Mouse (Mus musculus): ENCODE results near the gene Pianp. TPM values are rescaled to one million over a fixed set of nuclear protein-coding genes. Genes with fewer than 3 reads are reported as not detected.

Pianp gene
- total RNA-seq, 1 experiment from 2014 or later: not detected

DNA sequence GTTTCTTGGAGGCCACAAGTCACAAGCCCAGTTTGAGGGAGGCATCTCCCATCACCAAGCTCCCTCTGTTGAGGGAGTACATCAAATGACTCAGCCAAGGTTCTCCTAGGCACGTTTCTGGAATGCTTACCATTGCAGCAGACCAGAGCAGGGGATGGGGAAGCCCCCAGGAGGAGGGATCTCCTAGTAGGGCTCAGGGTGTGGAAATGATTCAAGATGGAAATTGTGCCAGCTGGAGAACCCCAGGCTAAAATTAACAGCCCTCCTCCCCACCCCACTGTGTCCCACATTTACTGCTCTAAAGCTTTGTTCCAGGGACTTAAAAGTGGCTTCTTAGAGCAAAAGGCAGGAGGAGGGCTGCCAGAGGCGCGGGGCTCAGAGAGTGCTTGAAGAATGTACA lies 8.6 kb downstream of the Pianp start:
- ATAC-seq (replicated peaks; ENCODE audit: low read depth, poor library complexity, severe bottlenecking): no peak

- no peak for ATAC-seq (replicated peaks; ENCODE audit: low read depth, poor library complexity, severe bottlenecking)
Observed at GRCm38 (mm10) chr6:125008060-125008459, 11.6 kb downstream of the Pianp start.

- peak; percentile 94 for ATAC-seq (replicated peaks; ENCODE audit: low read depth, poor library complexity, severe bottlenecking)
Observed at GRCm38 (mm10) chr6:125008586-125009128, 12.2 kb downstream of the Pianp start.

GRCm38 (mm10) chr6:125009129-125009180 lies 12.5 kb downstream of the Pianp start, which contains the start of gene Zfp384:
Gene Zfp384, plus strand, starts transcription at chr6:125009145.
- no peak for ATAC-seq (replicated peaks; ENCODE audit: low read depth, poor library complexity, severe bottlenecking)

DNA sequence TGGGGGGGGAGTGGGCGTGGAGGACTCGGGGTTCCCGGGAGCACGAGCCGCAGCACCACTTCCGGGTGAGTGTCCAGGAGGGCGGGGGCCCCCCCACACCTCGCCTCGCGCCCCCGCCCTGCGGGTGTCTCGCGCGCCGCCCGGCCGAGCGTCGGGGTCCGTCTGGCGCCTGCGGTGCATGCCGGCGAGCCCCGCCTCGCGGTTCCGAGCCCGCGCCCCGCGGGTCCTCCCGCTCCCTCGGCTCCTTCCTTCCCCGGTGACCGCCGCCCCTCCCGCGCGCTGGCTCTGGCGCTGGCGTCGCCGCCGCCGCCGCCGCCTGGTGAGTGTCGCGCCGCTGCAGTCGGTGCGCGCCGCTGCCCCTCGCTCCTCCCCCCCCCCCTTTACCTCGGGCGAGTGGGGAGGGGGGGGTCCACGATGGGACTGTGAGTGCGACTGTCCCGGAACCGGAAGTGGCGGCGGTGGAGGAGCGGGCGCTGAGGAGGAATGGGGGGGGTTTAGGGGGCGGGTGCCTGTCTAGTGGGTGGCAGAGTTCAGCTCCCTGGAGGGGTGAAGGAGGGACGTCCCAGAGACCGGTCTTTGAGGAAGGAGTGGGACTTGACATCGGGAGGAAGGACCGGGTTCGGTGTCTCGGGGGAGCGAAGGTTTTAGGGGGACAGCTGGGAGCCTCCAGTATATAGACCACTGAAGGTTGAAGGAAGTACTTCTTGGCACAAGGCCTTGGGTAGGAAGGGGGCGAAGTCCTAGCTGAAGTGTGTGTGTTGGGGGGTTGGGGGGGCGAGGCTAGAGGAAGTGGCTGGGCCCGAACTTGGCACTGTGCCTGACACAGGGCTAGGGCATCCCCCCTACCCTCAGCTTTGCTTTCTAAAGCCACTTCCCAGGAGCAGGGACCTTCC lies 12.9 kb downstream of the Pianp start:
- peak; percentile 60 for ATAC-seq (replicated peaks; ENCODE audit: low read depth, poor library complexity, severe bottlenecking)

- ATAC-seq (replicated peaks; ENCODE audit: low read depth, poor library complexity, severe bottlenecking): no peak; the same call in 1 of the 2 replicates
Observed at GRCm38 (mm10) chr6:125017682-125018081, 21.2 kb downstream of the Pianp start.

- ATAC-seq (replicated peaks; ENCODE audit: low read depth, poor library complexity, severe bottlenecking): peak; percentile 94
Observed at GRCm38 (mm10) chr6:125030532-125030931, 34.0 kb downstream of the Pianp start.

DNA sequence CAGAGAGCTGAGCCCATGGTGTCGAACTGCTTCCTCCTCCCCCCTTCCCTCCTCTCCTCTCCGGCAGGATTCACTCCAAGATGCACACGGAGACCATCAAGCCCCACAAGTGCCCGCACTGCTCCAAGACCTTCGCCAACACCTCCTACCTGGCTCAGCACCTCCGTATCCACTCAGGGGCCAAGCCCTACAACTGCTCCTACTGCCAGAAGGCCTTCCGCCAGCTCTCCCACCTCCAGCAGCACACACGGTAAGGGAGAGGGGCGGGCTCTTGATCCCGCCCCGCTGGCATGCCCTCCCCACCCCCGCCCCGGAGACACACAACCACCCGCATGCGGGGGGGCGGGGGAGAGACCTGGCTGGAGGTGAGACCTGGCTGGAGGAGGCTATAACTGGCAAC lies 35.1 kb downstream of the Pianp start:
- no peak for ATAC-seq (replicated peaks; ENCODE audit: low read depth, poor library complexity, severe bottlenecking)

GRCm38 (mm10) chr6:125038666-125039065 lies 42.2 kb downstream of the Pianp start:
- ATAC-seq (replicated peaks; ENCODE audit: low read depth, poor library complexity, severe bottlenecking): no peak

GRCm38 (mm10) chr6:125039131-125039530 lies 42.6 kb downstream of the Pianp start:
- ATAC-seq (replicated peaks; ENCODE audit: low read depth, poor library complexity, severe bottlenecking): peak; percentile 6; the same call in 1 of the 2 replicates

DNA sequence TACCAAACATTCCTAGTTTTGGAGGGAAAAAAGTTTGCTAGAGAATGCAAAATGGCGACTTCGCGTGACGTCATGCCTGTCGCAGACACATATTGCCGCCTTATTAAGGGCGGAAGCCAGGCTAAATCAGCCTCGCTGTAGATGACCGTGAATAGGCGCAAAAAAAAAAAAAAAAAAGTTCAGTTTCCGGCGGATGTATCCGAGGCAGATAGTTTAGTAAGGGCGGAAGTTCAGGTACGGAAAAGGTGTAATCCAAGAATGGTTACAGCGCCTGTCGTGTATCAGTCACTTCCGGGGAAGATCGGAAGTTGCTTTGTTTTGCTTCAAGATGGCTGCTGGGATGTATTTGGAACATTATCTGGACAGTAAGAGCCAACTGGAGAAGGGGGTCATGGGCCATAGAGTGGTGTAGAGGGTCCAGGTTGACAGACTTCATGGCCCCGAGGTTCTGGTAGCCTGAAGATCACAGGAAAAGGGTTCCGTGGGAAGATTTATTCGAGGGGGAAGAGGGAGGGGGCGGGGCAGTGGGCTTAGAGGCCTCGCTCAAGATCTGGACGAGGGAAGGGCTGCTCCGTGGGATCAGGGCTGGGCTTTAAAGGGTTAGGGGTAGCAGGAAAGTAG lies 43.1 kb downstream of the Pianp start, which contains the start of gene Ing4:
Ing4 (plus strand) TSS at position 228 of the 621 bp plus-strand sequence.
- ATAC-seq (replicated peaks; ENCODE audit: low read depth, poor library complexity, severe bottlenecking): peak; percentile 94

GRCm38 (mm10) chr6:125040221-125040620 lies 43.7 kb downstream of the Pianp start:
- ATAC-seq (replicated peaks; ENCODE audit: low read depth, poor library complexity, severe bottlenecking): no peak

DNA sequence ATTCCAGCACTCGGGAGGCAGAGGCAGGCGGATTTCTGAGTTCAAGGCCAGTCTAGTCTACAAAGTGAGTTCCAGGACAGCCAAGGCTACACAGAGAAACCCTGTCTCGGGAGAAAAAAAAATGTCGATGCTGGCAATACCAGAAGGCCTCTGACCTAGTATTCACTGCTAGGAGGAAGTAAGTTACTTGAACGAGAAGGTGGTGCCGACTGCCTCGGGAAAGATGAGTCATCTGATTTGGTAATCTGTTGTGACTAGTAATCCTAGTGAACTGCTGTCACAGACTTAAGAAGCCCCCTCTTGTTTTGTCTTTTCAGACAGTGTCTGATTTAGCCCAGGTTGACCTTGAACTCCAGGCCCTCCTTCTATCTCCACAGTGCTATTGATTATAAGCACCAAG lies 44.6 kb downstream of the Pianp start:
- ATAC-seq (replicated peaks; ENCODE audit: low read depth, poor library complexity, severe bottlenecking): peak; percentile 55

GRCm38 (mm10) chr6:125042081-125042480 lies 45.6 kb downstream of the Pianp start:
- ATAC-seq (replicated peaks; ENCODE audit: low read depth, poor library complexity, severe bottlenecking): no peak

- ATAC-seq (replicated peaks; ENCODE audit: low read depth, poor library complexity, severe bottlenecking): peak; percentile 84
Observed at GRCm38 (mm10) chr6:125046691-125047090, 50.2 kb downstream of the Pianp start.

DNA sequence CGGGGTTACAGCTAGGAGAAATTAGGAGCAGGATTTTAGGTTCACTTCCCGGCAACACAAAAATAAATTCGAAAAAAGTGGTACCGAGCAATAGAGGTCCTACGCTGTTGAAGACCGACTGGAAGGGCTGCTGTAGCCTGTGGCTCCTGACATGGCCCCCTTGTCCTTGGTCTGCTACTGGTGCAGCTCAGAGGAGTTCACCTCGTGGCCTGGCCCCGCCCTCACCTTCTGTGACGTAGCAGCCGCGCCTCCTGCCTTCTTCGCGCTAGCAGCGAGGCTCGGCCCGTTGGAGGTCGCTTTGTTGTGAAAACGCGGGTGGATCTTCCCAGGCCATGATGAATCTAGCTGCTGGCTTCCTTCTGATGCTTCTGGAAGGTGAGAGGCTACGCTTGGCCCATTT lies 53.2 kb downstream of the Pianp start, which contains the start of gene Acrbp:
Acrbp (plus strand) TSS at position 12 of the 400 bp plus-strand sequence.
- ATAC-seq (replicated peaks; ENCODE audit: low read depth, poor library complexity, severe bottlenecking): no peak

DNA sequence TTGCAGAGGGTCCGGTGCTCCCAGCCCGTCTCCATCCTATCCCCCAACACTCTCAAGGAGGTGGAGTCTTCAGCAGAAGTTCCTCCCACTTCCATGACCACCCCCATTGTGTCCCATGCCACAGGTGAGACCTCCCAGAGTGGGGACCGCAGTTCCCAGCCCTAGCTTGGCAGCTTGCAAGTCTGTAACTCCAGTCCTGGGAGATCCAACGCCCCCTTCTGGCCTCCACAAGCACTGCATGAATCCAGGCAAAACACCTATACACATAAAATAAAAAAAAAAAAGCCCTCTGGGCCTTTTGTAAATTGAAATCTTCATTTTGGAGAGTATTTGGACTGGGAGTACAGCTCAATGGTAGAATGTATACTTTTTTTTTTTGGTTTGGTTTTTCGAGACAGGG lies 54.7 kb downstream of the Pianp start:
- no peak for ATAC-seq (replicated peaks; ENCODE audit: low read depth, poor library complexity, severe bottlenecking)

Other genes starting within 250 kb of the Pianp start
- gene Gm45234, start 240.7 kb upstream of the Pianp start, total RNA-seq (2017): not detected in 2 replicates
- gene Atn1, start 240.2 kb upstream of the Pianp start, total RNA-seq (2017): 4.6 and 6.7 TPM in 2 replicates
- gene Eno2, start 227.0 kb upstream of the Pianp start, total RNA-seq (2017): 0.46 TPM in 1 of 2 replicates, not detected in the other
- gene Lrrc23, start 217.0 kb upstream of the Pianp start, total RNA-seq (2017): not detected in 2 replicates
- gene Spsb2, start 188.0 kb upstream of the Pianp start, total RNA-seq (2017): 1.1 and 3.8 TPM in 2 replicates
- 158 and 197 TPM in 2 replicates for gene Tpi1, start 182.4 kb upstream of the Pianp start, total RNA-seq (2017)
- 76.5 and 84.3 TPM in 2 replicates for gene Usp5, start 167.2 kb upstream of the Pianp start, total RNA-seq (2017)
- 73.5 and 92.1 TPM in 2 replicates for gene Cdca3, start 167.1 kb upstream of the Pianp start, total RNA-seq (2017)
- gene Gnb3, start 156.4 kb upstream of the Pianp start, total RNA-seq (2017): not detected in 2 replicates
- gene P3h3, start 138.9 kb upstream of the Pianp start, total RNA-seq (2017): 8.3 and 8.7 TPM in 2 replicates
- 0.24 and 0.32 TPM in 2 replicates for gene Gpr162, start 132.7 kb upstream of the Pianp start, total RNA-seq (2017)
- gene Cd4, start 108.5 kb upstream of the Pianp start, total RNA-seq (2017): 0.73 TPM in 2 replicates
- gene Lag3, start 85.0 kb upstream of the Pianp start, total RNA-seq (2017): 0.82 and 1.6 TPM in 2 replicates
- 40.3 and 71.3 TPM in 2 replicates for gene Ptms, start 76.6 kb upstream of the Pianp start, total RNA-seq (2017)
- 54.9 and 61.1 TPM in 2 replicates for gene Mlf2, start 65.3 kb upstream of the Pianp start, total RNA-seq (2017)
- gene Cops7a, start 31.2 kb upstream of the Pianp start, total RNA-seq (2017): 45.6 and 48.1 TPM in 2 replicates
- gene Zfp384, start 12.5 kb downstream of the Pianp start, total RNA-seq (2017): 19.7 and 27.0 TPM in 2 replicates
- 52.8 and 69.9 TPM in 2 replicates for gene Ing4, start 43.1 kb downstream of the Pianp start, total RNA-seq (2017)
- 2.3 and 5.4 TPM in 2 replicates for gene Acrbp, start 53.0 kb downstream of the Pianp start, total RNA-seq (2017)
- gene Lpar5, start 71.2 kb downstream of the Pianp start, total RNA-seq (2017): 4.4 and 6.9 TPM in 2 replicates
- 444 and 506 TPM in 2 replicates for gene Chd4, start 99.3 kb downstream of the Pianp start, total RNA-seq (2017)
- 85.9 and 92.8 TPM in 2 replicates for gene Nop2, start 135.2 kb downstream of the Pianp start, total RNA-seq (2017)
- 16.5 and 19.5 TPM in 2 replicates for gene Iffo1, start 148.5 kb downstream of the Pianp start, total RNA-seq (2017)
- 769 and 809 TPM in 2 replicates for gene Gapdh, start 169.8 kb downstream of the Pianp start, total RNA-seq (2017)
- gene Ncapd2, start 195.0 kb downstream of the Pianp start, total RNA-seq (2017): 272 and 344 TPM in 2 replicates
- gene Mrpl51, start 195.1 kb downstream of the Pianp start, total RNA-seq (2017): 97.3 and 99.1 TPM in 2 replicates
- 4.9 and 8.0 TPM in 2 replicates for gene Vamp1, start 218.9 kb downstream of the Pianp start, total RNA-seq (2017)
- 18.8 and 20.2 TPM in 2 replicates for gene Tapbpl, start 235.2 kb downstream of the Pianp start, total RNA-seq (2017)
- gene Cd27, start 240.3 kb downstream of the Pianp start, total RNA-seq (2017): 66.4 and 98.2 TPM in 2 replicates

Data from common myeloid progenitor, adult 5-6 weeks (primary cell).